Mouse (Mus musculus): Measurements from ENCODE around the gene Gm8994. TPM values are rescaled to one million over a fixed set of nuclear protein-coding genes. Genes with fewer than 3 reads are reported as not detected.
"Not testable (repeated sequence)": the region's sequence is repeated elsewhere in the genome, so short reads cannot be mapped to it uniquely, and the experiment has no call there.

Gene Gm8994
- polyA plus RNA-seq (2012; rRNA removed) = 0.11 TPM in 1 of 2 replicates, not detected in the other

DNA sequence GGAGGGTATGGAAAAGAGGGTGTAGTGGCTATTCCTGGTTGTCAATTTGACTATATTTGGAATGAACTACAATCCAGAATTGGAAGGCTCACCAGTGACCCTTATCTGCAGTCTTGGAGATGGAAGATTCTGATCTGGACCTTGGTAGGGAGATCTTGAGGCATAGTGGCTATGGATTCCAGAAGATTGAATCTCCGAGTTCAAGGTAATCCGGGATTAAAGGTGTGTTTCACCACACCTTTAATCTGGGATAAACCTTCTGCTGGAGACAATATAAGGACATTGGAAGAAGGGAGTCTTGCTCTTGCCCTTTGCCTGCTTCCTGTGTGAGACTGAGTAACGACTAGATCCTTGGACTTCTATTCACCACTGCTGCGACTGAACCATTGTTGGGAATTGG lies at the start of gene Gm8994:
Gene Gm8994 (plus strand): TSS at position 301 of the 400 bp plus-strand sequence.
- not testable (repeated sequence) for H3K4me1 ChIP-seq (ENCODE audit: control insufficient read depth, insufficient read depth, low read length); DNase-seq; H3K27me3 ChIP-seq (ENCODE audit: control insufficient read depth, insufficient read depth, low read length); H3K4me3 ChIP-seq (replicated peaks; ENCODE audit: insufficient read depth, low read depth, low read length); H3K27ac ChIP-seq (ENCODE audit: insufficient read depth, low read length)
- 95% methylated on average over 4 of the region's 4 CpGs for WGBS

DNA sequence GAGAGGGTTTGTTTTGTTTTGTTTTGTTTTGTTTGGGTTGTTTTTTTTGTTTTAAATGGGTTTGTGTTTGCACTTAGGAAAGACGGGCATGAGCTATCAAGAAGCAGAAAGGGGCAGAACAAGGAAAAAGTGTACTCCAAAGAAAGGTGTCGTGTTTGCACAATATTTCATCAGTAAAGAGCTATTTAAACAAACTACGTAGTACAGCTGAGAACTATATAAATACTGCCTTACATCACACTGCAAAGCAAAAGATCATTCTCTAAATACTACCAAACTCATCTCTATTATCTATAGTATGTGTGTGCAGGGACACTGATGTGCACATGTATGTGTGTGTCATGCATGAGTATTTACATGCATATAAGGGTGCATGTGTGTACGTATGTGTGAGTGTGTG lies 49.7 kb upstream of the Gm8994 start:
- Histone ChIP-seq H3K4me1 (ENCODE audit: control insufficient read depth, insufficient read depth, low read length) (no peaks in the 10 kb centered on the region), H3K27me3 (ENCODE audit: control insufficient read depth, insufficient read depth, low read length) (no peaks in the 10 kb centered on the region), H3K4me3 (replicated peaks; ENCODE audit: insufficient read depth, low read depth, low read length) (no peak overlapping the region), H3K27ac (ENCODE audit: insufficient read depth, low read length) (no peak overlapping the region)
- no peak for DNase-seq
- WGBS = 89% methylated on average over 4 of the region's 4 CpGs
- TF ChIP-seq CTCF (IDR thresholded peaks at IDR 0.05; ENCODE audit: borderline replicate concordance, insufficient read depth, low read depth, low read length) (no peak), POLR2A (IDR thresholded peaks at IDR 0.05; ENCODE audit: borderline replicate concordance, insufficient read depth, low read length) (no peak)

DNA sequence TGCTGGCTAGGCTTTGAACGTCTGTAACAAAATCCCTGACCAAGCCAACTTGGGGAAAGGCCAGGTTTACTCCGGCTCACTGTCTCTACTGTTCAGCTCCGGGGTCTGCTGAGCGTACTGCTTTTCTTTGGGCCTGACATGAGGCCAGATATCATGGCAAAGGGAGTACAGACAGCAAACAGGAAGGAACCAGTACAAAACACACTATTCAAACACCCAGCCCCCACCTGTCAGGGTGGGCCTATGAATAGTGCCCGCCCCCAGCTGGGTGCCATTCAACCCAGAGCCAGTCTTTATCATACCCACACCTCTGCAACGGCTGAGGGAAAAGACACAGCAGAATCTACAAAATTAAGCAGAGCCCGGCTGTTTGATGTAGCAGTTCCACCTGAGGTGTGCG lies 42.8 kb upstream of the Gm8994 start:
- no peaks in the 10 kb centered on the region for H3K4me1 ChIP-seq (ENCODE audit: control insufficient read depth, insufficient read depth, low read length)
- H3K4me3 ChIP-seq (replicated peaks; ENCODE audit: insufficient read depth, low read depth, low read length) = no peak overlapping the region
- H3K27ac ChIP-seq (ENCODE audit: insufficient read depth, low read length) = no peak overlapping the region
- no peaks in the 10 kb centered on the region for H3K27me3 ChIP-seq (ENCODE audit: control insufficient read depth, insufficient read depth, low read length)
- no peak for DNase-seq
- TF ChIP-seq CTCF (IDR thresholded peaks at IDR 0.05; ENCODE audit: borderline replicate concordance, insufficient read depth, low read depth, low read length) = no peak
- no peak for TF ChIP-seq POLR2A (IDR thresholded peaks at IDR 0.05; ENCODE audit: borderline replicate concordance, insufficient read depth, low read length)
- WGBS = 50% methylated on average over 8 of the region's 8 CpGs

DNA sequence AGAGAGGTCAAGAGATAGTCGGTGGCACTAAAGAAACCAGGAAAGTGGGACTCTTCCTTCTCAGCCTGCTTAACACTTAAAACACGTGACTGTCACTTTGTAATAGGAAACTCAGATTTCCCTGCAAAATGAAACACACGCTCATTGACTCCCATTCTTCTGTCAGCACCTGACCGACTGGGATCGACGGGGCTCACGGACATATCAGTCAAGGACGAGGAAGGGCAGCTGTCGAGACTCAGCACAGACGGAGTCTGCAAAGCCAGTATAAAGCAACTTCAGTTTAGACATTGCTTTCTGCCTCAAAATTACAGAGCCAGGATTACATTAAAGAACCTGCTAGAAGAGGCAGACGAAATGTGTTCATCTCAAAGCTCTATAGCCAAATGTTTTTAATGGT lies 41.2 kb upstream of the Gm8994 start:
- TF ChIP-seq CTCF (IDR thresholded peaks at IDR 0.05; ENCODE audit: borderline replicate concordance, insufficient read depth, low read depth, low read length) (no peak), POLR2A (IDR thresholded peaks at IDR 0.05; ENCODE audit: borderline replicate concordance, insufficient read depth, low read length) (no peak)
- H3K4me1 ChIP-seq (ENCODE audit: control insufficient read depth, insufficient read depth, low read length) = no peaks in the 10 kb centered on the region
- no peaks in the 10 kb centered on the region for H3K27me3 ChIP-seq (ENCODE audit: control insufficient read depth, insufficient read depth, low read length)
- WGBS = 82% methylated on average over 11 of the region's 11 CpGs
- DNase-seq = no peak
- H3K4me3 ChIP-seq (replicated peaks; ENCODE audit: insufficient read depth, low read depth, low read length) = no peak overlapping the region
- no peak overlapping the region for H3K27ac ChIP-seq (ENCODE audit: insufficient read depth, low read length)

DNA sequence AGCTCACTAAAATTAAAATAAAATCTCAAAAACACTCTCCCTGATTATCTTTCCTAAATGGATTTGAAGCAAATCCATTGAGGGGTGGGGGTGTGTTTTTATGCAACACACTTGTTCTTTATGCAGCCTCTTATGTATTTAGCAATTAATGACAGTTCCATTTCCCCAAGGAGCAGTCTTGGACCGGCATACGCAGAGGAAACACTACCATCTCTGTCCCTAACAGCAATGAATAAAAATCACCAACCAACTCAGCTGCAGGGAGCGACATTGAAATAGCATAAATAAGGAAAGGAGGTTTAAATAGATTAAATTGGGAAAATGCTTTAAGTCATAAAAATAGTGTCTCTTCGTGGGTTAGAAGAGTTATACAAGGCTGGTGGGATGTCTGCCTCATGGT lies 40.8 kb upstream of the Gm8994 start:
- TF ChIP-seq POLR2A (IDR thresholded peaks at IDR 0.05; ENCODE audit: borderline replicate concordance, insufficient read depth, low read length) (no peak), CTCF (IDR thresholded peaks at IDR 0.05; ENCODE audit: borderline replicate concordance, insufficient read depth, low read depth, low read length) (no peak)
- WGBS = 63% methylated on average over 4 of the region's 4 CpGs
- DNase-seq = no peak
- no peak overlapping the region for H3K4me3 ChIP-seq (replicated peaks; ENCODE audit: insufficient read depth, low read depth, low read length)
- no peaks in the 10 kb centered on the region for H3K27me3 ChIP-seq (ENCODE audit: control insufficient read depth, insufficient read depth, low read length)
- no peaks in the 10 kb centered on the region for H3K4me1 ChIP-seq (ENCODE audit: control insufficient read depth, insufficient read depth, low read length)
- no peak overlapping the region for H3K27ac ChIP-seq (ENCODE audit: insufficient read depth, low read length)

DNA sequence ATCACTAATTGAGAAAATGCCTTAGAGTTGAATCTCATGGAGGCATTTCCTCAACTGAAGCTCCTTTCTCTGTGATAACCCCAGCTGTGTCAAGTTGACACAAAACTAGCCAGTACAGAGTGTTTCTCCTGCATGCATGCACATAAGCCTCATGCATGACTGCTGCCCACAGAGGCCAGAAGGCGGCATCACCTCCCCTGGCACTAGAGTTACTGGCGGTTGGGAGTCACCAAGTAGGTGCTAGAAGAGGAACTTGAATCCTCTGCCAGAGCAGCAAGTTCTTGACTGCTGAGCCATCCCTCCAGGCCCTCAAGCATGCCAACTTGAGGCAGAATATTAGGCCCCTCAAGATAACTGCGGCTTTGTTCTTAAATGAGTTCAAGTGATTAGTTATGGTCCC lies 35.9 kb upstream of the Gm8994 start:
- WGBS = 68% methylated on average over 3 of the region's 3 CpGs
- Histone ChIP-seq H3K4me1 (ENCODE audit: control insufficient read depth, insufficient read depth, low read length) (no peaks in the 10 kb centered on the region), H3K4me3 (replicated peaks; ENCODE audit: insufficient read depth, low read depth, low read length) (no peak overlapping the region), H3K27me3 (ENCODE audit: control insufficient read depth, insufficient read depth, low read length) (no peaks in the 10 kb centered on the region), H3K27ac (ENCODE audit: insufficient read depth, low read length) (no peak overlapping the region)
- no peak for TF ChIP-seq CTCF (IDR thresholded peaks at IDR 0.05; ENCODE audit: borderline replicate concordance, insufficient read depth, low read depth, low read length)
- TF ChIP-seq POLR2A (IDR thresholded peaks at IDR 0.05; ENCODE audit: borderline replicate concordance, insufficient read depth, low read length) = no peak
- DNase-seq = no peak

DNA sequence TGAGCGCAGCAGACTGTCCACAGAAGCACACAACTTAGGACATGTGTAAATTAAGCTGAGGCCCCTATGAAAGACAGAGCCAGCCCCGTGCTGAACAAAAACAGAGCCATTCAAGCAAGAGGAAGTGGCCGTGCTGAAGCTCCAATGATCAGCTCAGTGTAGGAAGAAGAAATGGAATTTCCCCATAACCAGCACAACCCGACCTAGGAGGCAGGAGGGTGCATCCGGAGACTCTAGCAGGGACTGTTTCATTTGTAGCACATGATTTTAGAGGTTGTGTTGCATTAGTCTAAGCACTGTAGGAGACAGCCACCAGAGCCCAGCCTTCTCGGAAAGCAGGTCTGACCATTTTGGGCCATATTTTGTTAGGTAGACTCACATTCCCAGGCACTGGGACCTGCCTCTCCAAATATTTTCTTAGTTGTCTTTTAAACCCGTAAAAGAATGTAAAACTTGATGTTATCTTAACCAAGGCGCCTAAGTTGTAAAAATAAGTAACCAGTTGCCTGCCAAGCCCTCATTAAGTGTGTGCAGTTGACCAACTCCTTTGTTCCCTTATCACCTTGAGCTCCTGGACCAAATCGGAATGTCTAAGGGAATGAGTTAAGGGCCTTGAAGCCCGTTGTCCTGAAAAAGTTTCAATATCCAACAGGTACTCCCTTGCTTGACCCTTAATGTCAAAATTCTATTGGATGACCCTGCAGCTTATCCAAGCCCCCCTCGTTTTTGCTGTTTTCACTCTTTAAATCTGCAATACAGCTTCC lies 35.2 kb upstream of the Gm8994 start:
- DNase-seq = no peak
- Histone ChIP-seq H3K27me3 (ENCODE audit: control insufficient read depth, insufficient read depth, low read length) (no peaks in the 10 kb centered on the region), H3K4me3 (replicated peaks; ENCODE audit: insufficient read depth, low read depth, low read length) (no peak overlapping the region), H3K4me1 (ENCODE audit: control insufficient read depth, insufficient read depth, low read length) (no peaks in the 10 kb centered on the region), H3K27ac (ENCODE audit: insufficient read depth, low read length) (no peak overlapping the region)
- no peak for TF ChIP-seq CTCF (IDR thresholded peaks at IDR 0.05; ENCODE audit: borderline replicate concordance, insufficient read depth, low read depth, low read length)
- TF ChIP-seq POLR2A (IDR thresholded peaks at IDR 0.05; ENCODE audit: borderline replicate concordance, insufficient read depth, low read length) = no peak
- 72% methylated on average over 11 of the region's 11 CpGs for WGBS

DNA sequence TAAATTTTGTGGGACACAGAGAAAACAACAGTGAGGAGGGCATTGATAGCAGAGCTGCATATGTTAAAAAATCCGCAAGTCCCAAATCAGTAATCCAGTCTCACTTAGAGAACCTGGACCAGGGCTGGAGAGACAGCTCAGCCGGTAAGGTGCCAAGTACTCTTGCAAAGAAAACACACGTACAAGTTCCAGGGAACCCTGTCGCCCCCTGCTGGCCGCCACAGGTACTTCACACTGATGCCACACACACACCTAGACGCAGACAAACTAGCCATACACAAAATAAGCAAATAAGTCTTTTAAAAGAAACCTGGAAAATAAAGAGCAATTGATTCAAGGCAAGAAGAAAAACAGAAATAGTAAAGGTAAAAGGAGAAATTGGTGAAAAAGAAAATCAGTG lies 33.6 kb upstream of the Gm8994 start:
- Histone ChIP-seq H3K27ac (ENCODE audit: insufficient read depth, low read length) (no peak overlapping the region), H3K4me3 (replicated peaks; ENCODE audit: insufficient read depth, low read depth, low read length) (no peak overlapping the region), H3K27me3 (ENCODE audit: control insufficient read depth, insufficient read depth, low read length) (no peaks in the 10 kb centered on the region), H3K4me1 (ENCODE audit: control insufficient read depth, insufficient read depth, low read length) (no peaks in the 10 kb centered on the region)
- TF ChIP-seq POLR2A (IDR thresholded peaks at IDR 0.05; ENCODE audit: borderline replicate concordance, insufficient read depth, low read length) (no peak), CTCF (IDR thresholded peaks at IDR 0.05; ENCODE audit: borderline replicate concordance, insufficient read depth, low read depth, low read length) (peak; percentile 15; the same call in 1 of the 2 replicates)
- 87% methylated on average over 6 of the region's 6 CpGs for WGBS
- no peak for DNase-seq

Measured in cerebellum, adult 2 months (tissue).